Mouse (Mus musculus): ENCODE results near the gene Snx18.

Snx18 gene

DNA sequence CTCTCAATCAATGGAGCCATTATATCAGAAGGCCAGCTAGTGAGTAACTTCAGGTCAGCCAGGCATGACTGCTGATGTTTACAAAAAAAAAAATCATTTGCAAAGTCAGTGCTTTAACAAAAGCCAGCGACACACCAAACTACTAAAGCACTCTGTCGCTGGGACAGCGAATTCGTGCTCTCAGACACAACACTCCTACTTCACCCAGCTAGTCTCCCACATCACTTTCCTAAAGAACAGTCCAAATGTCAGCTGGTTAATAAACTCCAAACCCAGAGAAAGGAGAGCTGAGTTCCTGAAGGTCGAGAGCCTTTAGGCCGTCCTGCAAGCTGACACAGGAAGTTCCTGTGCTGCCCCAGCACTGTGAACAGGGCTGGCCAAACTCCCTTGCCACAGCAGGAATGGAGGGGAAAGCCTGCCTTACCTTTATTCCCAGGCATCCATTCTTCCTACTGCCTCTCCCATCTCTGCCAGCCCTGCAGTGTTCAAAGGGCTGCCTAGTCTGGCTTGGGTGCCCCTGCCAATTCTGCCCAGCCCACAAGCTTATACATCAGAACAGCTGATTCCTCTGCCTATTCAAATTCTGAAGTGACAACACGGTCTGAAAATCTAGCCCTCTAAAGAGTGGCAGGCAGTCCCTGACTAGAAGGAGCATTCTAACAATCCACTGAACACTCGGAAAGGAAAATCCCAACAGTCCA lies 2.2 kb downstream of the Snx18 start:
- DNase-seq (ENCODE audit: low spot score), result peak; percentile 36

DNA sequence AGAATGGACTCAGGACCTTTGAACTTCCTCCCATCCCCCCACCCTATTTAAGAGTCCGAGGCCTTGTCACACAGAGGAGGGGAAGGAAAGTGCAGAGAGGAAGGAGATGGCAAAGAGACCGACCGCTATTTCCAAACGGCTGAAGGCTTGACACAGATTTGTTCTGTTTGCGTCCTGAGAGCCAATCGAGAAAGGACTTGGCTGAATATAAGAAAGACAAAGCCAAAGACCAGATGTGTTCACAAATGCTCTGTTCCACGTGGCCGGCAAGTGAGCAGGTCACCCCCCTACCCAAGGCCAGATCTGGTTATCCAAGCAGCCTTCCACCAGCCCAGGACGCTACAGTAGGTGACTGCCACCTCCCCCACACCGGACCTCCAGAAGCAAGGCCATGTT lies 2.8 kb downstream of the Snx18 start:
- DNase-seq (ENCODE audit: low spot score), result peak; percentile 71

DNA sequence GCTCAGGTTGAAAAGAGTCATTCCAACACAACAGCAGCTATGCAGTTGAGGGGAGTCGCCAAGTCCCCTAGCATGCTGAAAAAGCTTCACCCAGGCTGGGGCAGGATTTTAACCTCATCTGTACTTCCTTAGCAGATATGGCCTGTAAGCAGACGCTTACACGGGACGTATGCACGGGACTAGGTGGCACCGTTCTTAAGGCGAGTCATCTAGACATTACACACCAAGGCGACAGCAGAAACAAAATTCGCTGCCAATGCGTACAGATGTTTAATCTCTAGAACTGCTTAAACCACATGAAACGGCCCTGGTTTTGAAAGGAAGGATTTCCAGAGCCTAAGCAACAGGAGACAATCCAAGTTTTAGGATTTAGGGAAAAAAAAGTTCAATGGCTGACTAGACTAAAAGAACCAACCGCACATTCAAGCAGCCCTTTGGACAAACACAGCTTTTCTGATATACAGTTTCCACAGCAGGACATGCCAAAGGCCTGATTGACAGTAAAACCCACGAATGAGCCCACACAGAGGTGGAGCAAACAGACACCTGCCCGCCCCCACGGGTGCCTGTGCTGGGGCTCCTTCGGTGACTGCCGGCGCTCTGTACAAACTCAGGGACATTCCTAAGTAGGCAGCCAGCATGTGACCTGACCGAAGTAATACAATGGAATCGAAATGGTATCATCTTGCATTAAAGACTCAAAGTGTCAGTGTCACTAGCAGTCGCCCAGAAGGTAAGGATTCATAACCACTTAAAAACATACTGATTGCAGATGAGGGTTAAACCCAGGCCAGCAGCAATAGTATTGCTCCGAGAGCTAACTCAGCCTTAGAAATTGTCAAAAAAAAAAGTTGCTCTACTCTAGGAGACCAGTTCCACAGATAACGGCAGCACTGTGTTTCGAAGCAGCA lies 3.5 kb downstream of the Snx18 start:
- DNase-seq (ENCODE audit: low spot score), result peak; percentile 80

DNA sequence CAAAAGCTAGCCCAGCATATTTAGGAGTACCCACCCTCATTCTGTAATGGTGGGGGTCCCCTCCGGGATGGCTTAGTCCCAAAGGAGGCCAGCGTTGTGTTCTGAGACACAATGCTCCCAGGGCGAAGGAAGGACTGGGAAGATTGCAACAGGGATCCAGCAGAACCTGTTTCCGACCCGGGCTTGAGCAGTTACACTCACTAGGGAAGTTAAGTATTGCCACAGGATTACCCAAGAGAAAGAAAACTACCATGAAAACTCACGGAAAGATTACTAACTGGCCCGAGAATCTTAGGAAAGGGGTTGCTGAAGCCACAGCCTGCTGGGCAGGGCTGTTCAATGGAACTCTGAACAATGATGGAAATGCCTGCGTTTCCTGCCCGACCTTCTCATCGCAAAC lies 4.5 kb downstream of the Snx18 start:
- DNase-seq (ENCODE audit: low spot score), result peak; percentile 28

DNA sequence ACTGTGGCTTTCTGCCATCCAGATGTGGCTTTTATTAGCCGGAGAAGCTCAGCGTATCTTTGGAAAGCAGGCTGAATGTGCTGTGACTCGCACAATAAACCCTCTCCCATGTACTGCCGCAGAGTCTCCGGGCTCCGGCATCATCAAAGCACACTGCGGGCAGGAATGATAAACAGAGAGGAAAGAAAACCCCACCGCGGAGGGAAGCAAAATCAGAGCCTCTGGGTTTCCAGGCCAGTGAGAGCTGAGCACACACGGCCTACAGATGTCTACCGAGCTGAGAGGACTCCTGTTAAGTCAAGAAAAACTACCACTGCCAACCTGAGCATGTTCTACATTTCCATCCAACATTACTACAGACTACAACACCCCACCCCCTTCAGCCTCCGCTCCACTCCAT lies 5.0 kb downstream of the Snx18 start:
- DNase-seq (ENCODE audit: low spot score), result peak; percentile 65

DNA sequence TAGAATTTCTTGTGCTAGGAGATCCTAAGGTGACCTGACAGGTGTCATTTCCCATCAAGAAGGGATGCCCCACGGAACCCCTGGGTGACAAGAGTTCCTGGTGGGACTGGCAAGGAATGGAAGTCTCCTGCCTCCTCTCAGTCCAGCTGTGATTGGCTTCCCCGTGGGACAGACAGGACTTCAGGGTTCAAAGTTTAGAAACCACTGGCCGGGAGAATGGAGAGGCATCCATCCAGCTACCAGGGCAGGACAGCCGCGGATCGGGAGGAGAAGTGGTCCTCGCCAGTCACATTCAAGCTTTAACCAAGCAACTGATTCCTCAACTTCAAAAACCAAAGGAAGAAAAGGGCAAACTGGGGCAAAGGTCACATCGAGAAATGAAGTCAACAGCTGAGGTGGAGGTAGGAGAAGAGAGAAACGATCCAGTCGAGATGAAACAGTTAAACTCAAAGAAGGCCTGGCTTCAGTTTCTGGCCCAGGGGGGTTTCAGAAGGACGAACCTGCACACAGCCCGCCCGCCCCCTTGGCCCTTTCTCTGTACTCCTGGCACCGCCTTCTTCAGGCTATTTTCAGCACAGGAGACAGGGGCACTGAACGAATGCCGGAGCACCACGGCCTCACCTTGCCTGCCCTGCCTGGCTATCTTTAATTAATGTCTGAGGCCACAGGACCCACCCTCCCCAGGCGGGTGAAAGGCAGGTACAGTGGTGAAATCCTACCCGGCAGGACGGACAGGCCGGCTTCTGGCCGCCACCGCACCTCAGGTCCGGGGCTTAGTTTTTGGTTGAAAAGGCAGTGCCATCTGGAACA lies 6.0 kb downstream of the Snx18 start:
- no peak for DNase-seq (ENCODE audit: low spot score)

DNA sequence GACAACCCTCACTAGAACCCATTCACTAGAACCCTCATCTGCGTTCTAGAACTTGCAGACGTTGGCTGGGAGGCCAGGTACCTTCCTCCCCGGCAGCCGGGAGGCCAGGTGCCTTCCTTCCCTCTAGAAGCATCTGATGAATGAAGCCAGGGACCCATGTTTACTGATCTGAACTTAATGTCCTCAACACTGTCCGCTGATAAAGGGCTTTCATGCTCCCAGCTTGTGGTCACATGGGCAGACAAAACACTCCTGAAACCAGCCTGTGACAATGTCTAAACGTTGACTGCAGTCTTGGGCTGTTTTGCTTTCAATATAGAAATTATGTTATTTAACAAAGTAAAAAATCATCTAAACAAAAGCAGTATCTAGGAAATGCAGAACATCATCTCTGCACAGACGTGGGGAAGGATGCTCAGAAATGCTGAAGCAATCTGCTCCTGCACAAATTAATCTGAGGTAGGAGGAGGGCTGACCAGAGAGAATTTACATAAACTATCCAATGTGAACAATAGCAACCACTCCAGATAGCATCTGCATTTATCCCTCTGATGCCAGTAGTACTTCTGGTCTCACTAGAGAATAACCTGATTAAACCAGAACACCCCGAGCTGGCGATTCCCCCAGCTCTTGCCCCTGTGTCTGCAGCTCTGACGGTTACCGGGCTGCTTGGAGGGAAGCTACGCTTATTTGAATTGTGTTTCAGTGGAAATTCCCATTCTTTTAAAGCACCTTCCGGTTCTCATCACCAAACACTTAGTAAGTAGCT lies 7.4 kb downstream of the Snx18 start:
- no peak for DNase-seq (ENCODE audit: low spot score)

DNA sequence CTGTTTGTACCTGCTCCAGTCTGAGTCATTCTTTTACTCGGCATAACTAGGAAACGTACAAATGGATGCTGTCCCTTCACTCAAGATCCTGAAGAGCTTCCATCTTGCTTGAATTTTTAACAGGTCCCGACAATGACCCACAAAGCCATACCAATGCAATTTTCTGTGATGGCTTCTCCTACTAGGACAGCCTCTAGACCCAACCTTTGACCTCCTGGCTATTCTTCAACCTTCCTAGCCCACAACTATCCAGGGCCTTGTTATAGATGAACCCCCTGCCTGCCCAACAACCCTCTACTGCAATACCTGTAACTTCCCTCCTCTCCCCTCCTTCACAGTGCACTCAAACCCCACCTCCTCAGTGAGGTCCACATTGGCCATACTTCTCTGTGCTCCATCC lies 8.9 kb downstream of the Snx18 start:
- no peak for DNase-seq (ENCODE audit: low spot score)

DNA sequence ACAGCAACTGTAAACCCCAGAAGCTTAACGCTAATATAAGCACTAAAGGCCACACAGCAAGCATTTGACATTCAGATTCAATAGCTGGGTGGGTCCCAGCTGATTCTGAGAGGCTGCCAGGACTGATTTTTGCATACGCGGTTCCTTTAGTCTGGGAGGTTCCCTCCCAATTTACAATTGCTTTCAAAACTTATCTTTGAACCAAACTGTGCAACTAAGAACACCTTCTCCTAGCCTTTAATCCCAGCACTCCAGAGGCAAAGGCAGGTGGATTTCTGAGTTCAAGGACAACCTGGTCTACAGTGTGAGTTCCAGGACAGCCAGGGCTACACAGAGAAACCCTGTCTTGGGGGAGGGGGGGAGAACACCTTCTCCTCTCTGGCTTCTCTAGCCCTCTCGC lies 10.5 kb downstream of the Snx18 start:
- DNase-seq (ENCODE audit: low spot score), result no peak

DNA sequence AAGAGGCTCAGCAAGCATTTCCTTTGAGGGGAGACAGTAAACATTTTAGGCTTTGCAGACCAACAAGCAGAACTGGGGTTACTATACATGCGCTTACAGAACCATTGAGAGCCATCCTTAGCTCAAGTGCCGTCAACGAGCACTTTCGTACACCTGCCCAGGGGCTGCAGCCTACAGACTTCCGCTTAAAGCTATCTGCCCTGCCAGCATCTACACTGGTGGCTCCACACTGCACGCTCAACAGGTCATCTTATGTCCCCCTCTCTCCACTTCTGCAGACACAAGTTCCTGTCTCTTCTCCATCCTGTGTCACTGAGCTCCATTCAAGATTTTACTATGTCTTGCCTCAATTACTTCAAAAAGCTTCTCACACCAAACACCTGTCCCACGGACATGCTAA lies 11.0 kb downstream of the Snx18 start:
- DNase-seq (ENCODE audit: low spot score), result no peak

DNA sequence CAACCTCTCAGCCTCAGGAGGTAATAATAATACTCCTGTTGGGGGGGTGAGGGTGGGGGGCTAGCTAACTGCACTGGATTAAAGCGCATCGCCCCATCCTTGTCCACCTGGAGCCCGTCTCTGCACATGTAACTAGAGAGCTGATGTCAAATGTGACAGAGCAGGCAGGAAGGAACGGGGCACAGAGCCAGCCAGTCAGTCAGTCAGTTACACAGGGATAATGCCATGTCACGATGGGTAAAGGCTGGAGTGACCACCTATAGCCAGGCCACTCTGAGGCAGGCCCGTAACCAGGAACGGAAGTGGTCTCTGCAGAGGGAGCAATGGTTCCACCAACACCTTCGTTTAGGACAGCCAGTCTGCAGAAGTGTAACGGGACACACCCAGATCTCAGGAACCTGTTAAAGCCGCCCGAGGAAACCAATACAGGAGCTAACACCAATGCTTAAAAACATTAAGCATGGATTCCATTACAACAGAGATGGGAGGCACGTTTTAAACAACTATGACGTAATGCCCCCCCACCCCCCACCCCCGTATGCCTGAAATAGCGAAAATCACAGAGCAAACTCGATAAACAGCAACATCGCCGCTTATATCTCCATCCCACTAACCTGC lies 11.5 kb downstream of the Snx18 start:
- DNase-seq (ENCODE audit: low spot score), result no peak

DNA sequence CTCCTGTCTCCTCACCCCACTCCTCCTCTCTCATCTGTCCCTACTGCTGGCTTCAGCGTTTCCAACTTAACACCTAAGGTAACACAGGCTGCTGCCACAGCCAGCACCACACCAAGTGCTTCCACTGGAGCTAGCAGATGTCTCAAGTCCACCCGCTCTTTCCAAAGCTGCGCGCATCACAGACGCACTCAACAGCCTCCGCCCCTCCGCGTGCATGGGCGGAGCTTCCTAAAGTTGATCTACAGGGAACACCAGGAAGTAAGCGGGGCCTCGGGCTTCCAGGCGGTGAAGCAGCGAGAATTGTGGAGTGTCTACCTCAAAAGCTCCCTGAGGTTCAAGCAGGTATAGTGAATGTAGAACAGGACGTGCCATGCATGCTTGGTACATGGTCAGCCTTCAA lies 12.2 kb downstream of the Snx18 start:
- no peak for DNase-seq (ENCODE audit: low spot score)

DNA sequence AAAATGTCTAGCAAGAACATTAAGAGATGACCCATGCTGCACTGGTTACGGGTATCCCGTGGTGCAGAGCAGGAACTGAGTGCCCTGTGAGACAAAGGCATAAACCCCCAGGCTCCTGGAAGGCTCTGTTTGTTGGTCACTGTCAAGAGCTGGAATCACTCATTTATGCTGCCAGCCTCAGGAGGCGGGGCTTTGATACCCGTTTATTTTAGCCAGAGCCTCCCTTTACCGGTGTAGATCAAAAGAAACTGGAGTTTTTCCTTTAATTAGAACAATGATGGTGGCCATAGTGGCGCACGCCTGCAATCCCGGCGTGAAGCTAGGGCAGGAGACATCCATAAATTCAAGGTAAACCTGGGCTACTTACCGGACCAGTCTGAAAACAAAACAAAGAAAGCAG lies 12.7 kb downstream of the Snx18 start:
- DNase-seq (ENCODE audit: low spot score), result no peak

DNA sequence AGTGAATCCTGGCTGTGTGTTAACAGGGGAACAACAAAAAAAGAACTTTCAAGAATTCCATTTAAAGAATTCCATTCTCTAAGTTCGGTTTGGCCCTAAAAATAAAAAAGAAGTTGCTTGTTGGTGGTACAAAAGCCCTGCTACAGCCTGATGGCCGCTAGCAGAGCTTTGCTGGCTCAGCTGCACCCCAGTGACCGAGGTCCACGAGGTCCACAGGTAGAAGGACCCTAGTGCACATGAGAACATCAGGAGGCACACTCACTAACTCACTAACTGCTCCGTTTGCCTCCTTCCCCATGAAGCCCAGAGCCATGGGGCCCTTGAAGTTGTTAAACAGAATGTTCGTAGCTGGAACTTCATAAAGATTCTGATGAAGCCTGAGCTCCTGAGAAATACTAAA lies 14.0 kb downstream of the Snx18 start:
- no peak for DNase-seq (ENCODE audit: low spot score)

DNA sequence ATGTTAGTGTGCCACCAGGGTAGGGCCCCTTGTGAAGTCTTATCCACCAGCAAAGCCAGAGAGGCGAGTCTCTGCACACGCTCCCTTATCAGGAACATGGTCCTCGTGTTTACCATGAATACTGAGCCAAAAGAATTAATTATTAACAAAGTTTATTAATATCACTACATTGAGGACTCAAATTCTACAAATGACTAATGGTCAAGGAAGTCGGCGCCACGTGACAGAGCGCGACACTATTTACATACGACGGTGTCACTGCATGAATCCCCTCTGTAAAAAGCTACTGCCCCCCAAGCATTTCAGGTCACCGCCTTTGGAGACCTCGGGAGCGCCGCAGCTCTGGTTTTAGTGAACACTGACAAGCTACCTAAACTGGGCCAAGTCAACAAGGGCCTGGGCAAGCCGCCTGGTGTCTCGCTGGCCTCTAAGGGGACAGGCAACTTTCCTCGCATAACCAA lies 15.5 kb downstream of the Snx18 start:
- no peak for DNase-seq (ENCODE audit: low spot score)

DNA sequence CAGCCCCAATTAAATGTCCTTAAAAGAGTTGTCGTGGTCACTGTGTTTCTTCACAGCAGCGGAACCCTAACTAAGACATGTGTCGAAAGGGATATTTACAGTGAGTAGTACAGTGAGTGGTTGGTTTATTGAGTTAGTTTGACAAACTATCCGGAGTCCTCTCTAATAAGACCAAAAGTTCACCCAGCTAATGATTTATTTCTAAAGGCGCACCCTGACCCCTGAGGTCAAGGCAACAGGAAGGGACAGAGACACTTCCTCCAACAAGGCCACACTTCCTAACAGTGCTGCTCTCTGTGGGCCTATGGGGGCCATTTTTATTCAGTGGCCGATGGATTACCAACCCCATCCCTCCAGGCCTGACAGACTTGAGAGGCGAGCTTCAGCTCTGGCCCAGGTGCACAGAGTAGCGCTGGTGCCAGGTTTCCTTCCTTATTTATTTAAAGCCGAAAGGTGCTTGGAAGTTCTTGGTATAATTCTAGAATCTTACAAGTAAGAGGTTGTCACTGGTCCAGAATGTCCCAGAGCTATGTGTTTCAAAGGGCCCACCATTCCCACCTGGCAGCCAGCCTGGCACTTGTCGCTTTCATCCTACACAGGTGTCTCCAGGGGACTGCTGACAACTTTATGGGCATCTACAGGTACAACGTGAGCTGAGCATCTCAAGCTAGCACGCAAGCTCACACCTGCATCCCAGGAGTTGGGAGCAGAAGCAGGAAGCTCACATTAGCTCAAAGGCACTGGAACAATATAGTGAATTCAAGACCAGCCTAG lies 16.3 kb downstream of the Snx18 start:
- DNase-seq (ENCODE audit: low spot score), result no peak

DNA sequence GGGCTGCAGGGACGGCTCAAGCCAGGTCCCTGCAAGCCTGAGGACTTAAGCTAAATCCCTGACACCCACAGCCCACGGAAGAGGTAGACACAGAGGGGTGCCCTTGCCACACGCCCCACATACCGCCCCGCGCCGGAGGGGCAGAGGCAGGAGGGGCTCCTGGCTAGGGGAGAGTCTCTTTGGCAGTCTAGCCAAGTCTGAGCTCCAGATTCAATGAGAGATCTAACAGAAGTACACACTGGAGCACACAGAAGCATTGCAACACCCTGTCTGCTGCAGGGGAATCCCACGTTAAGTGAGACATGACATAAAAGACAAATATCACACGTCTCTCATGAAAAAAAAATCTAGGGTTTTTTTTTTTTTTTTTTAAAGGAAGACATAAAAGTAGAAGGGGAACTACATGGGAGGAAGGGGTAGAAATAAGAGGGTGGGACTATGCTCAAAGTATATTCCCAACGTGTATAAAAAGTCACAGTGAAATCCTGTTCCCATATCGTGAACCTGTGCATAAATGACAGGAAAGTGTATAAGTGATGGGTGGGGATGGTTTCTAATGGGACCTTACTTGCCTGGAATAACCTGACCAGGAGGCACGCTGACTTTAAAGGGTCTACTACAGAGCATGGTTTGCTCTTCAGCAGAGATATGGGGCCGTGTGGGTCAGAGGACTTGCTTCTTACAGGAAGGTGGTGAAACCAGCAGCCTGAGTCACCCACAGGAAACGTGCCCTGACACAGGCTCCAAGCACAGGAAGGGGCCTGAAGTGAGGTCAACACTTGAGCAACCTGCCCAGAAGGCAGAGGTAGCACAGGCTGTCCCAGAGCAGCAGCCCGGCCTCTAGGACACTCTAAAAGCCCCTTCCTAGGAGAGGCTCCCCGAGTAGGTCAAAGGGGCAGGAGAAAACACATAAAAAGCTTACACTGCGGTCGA lies 17.6 kb downstream of the Snx18 start:
- no peak for DNase-seq (ENCODE audit: low spot score)

DNA sequence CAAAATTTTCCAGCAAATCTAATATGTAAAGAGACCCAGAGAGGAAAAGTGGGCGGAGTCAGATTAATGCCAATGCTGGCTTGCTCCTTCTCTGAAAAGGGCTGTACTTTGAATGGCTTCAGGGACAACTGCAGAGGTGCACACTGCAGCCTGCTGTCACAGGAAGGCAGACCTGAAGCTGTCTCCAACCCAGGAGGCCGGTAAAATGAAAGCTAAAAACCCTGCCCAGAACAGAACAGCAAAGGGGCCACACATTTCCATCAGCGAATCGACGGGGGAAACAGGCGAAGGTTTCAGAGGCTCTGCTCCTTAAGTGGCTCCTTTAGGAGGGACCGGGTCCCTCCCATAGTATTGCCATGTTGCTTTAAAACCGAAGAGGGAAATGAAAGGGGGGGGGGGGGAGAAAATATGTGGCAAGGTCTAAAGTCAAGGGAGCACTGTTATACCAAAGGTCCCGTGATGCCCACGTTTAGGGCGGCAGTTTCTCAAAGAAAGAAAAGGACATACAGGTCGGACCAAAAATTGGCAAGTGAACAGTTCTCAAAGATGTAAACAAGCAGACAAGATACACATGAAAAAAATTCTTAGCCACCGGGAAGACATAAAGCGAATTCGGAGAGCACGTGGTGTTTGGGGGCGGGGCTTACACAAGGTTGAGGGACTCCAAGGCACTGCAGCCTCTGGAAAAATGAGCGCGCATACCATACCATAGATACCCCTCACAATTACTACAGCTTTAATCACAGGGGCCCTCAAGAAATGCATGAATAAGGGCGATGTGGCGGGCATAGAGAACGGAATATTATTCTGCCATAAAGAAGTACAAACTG lies 18.4 kb downstream of the Snx18 start:
- no peak for DNase-seq (ENCODE audit: low spot score)

DNA sequence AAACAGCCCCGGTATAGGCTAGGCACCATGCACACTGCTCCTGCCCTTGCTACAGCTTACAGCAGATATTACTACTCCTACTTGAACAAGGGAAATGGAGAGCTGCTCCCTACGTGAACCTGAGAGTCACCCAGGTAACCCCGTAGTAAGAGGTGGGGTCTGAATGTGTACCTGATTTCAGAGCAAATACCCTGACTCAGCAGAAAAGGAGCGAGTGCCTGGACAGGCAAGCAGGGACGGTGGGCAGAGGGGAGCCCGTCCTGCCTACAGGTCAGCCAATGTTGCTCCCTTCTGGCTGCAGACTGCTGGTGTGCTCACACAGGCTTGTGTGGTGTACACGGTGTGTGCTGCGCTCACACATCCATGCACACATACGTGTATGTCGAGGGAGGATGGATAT lies 20.7 kb downstream of the Snx18 start:
- no peak for DNase-seq (ENCODE audit: low spot score)
